Mouse (Mus musculus): ENCODE measurements at regions not wholly inside any gene's neighbourhood (a gene's known extent, or its start where the extent isn't known, plus 50 kb on each side); places are given as distances from the start of the nearest gene placed in this dataset.

GRCm38 (mm10) chr4:67932481-67932880 lies 1021.7 kb downstream of the Brinp1 start:
- 79% methylated on average over 2 of the region's 2 CpGs for WGBS
- H3K4me2 ChIP-seq, result no peak overlapping the region
- H3K27ac ChIP-seq, result no peak overlapping the region
- no peak overlapping the region for H3K9ac ChIP-seq
- H3K36me3 ChIP-seq, result no peaks in the 10 kb centered on the region
- no peaks in the 10 kb centered on the region for H3K4me1 ChIP-seq
- H3K27me3 ChIP-seq, result no peaks in the 10 kb centered on the region
- H3K4me3 ChIP-seq, result no peak overlapping the region
- H3K9me3 ChIP-seq, result no peaks in the 10 kb centered on the region
- ATAC-seq (ENCODE audit: insufficient number of reproducible peaks, low FRiP score, low TSS enrichment, low read depth), result no peak

GRCm38 (mm10) chr4:67899109-67899508 lies 1055.1 kb downstream of the Brinp1 start:
- H3K36me3 ChIP-seq, result no peaks in the 10 kb centered on the region
- 82% methylated on average over 1 of the region's 1 CpGs for WGBS
- no peaks in the 10 kb centered on the region for H3K27me3 ChIP-seq
- H3K9me3 ChIP-seq, result no peaks in the 10 kb centered on the region
- ATAC-seq (ENCODE audit: insufficient number of reproducible peaks, low FRiP score, low TSS enrichment, low read depth), result no peak
- no peak overlapping the region for H3K4me2 ChIP-seq
- no peaks in the 10 kb centered on the region for H3K4me1 ChIP-seq
- H3K27ac ChIP-seq, result no peak overlapping the region
- no peak overlapping the region for H3K4me3 ChIP-seq
- no peak overlapping the region for H3K9ac ChIP-seq

GRCm38 (mm10) chr4:67891946-67892575 lies 1062.1 kb downstream of the Brinp1 start:
- no peaks in the 10 kb centered on the region for H3K4me1 ChIP-seq

GRCm38 (mm10) chr4:67887954-67888353 lies 1060.6 kb downstream of the Tlr4 start:
- no peak for ATAC-seq (ENCODE audit: insufficient number of reproducible peaks, low FRiP score, low TSS enrichment, low read depth)

More at GRCm38 (mm10) chr4:67891946-67892575, 1062.1 kb downstream of the Brinp1 start:
- ATAC-seq (ENCODE audit: insufficient number of reproducible peaks, low FRiP score, low TSS enrichment, low read depth), result no peak
- WGBS, result 70% methylated on average over 1 of the region's 1 CpGs
- H3K36me3 ChIP-seq, result no peaks in the 10 kb centered on the region
- no peak overlapping the region for H3K27ac ChIP-seq
- H3K9ac ChIP-seq, result no peak overlapping the region
- no peak overlapping the region for H3K4me3 ChIP-seq
- no peaks in the 10 kb centered on the region for H3K27me3 ChIP-seq
- no peak overlapping the region for H3K4me2 ChIP-seq
- H3K9me3 ChIP-seq, result no peaks in the 10 kb centered on the region

GRCm38 (mm10) chr4:67885204-67885603 lies 1057.8 kb downstream of the Tlr4 start:
- H3K4me1 ChIP-seq, result no peaks in the 10 kb centered on the region
- H3K36me3 ChIP-seq, result no peaks in the 10 kb centered on the region
- no peak for ATAC-seq (ENCODE audit: insufficient number of reproducible peaks, low FRiP score, low TSS enrichment, low read depth)
- H3K4me2 ChIP-seq, result no peak overlapping the region
- H3K9ac ChIP-seq, result no peak overlapping the region
- no peaks in the 10 kb centered on the region for H3K27me3 ChIP-seq
- H3K4me3 ChIP-seq, result no peak overlapping the region
- H3K9me3 ChIP-seq, result no peaks in the 10 kb centered on the region
- no peak overlapping the region for H3K27ac ChIP-seq

More at GRCm38 (mm10) chr4:67887954-67888353, 1060.6 kb downstream of the Tlr4 start:
- H3K9ac ChIP-seq, result no peak overlapping the region
- no peaks in the 10 kb centered on the region for H3K9me3 ChIP-seq
- H3K4me3 ChIP-seq, result no peak overlapping the region
- no peaks in the 10 kb centered on the region for H3K27me3 ChIP-seq
- no peak overlapping the region for H3K27ac ChIP-seq
- no peaks in the 10 kb centered on the region for H3K4me1 ChIP-seq
- no peaks in the 10 kb centered on the region for H3K36me3 ChIP-seq
- no peak overlapping the region for H3K4me2 ChIP-seq

GRCm38 (mm10) chr4:67862218-67862617 lies 1034.8 kb downstream of the Tlr4 start:
- WGBS, result 72% methylated on average over 2 of the region's 2 CpGs
- no peak overlapping the region for H3K4me2 ChIP-seq

GRCm38 (mm10) chr4:67861801-67862200 lies 1034.4 kb downstream of the Tlr4 start:
- Histone ChIP-seq H3K36me3 (no peaks in the 10 kb centered on the region), H3K9ac (no peak overlapping the region), H3K4me2 (no peak overlapping the region), H3K27me3 (no peaks in the 10 kb centered on the region), H3K4me1 (no peaks in the 10 kb centered on the region), H3K4me3 (no peak overlapping the region), H3K9me3 (no peaks in the 10 kb centered on the region), H3K27ac (no peak overlapping the region)
- WGBS, result 75% methylated on average over 1 of the region's 1 CpGs
- no peak for ATAC-seq (ENCODE audit: insufficient number of reproducible peaks, low FRiP score, low TSS enrichment, low read depth)

More at GRCm38 (mm10) chr4:67862218-67862617, 1034.8 kb downstream of the Tlr4 start:
- Histone ChIP-seq H3K9me3 (no peaks in the 10 kb centered on the region), H3K27me3 (no peaks in the 10 kb centered on the region), H3K4me1 (no peaks in the 10 kb centered on the region), H3K27ac (no peak overlapping the region), H3K9ac (no peak overlapping the region), H3K36me3 (no peaks in the 10 kb centered on the region), H3K4me3 (no peak overlapping the region)
- ATAC-seq (ENCODE audit: insufficient number of reproducible peaks, low FRiP score, low TSS enrichment, low read depth), result no peak

- no peak overlapping the region for H3K4me2 ChIP-seq
- no peak overlapping the region for H3K27ac ChIP-seq
- no peaks in the 10 kb centered on the region for H3K4me1 ChIP-seq
- no peak for ATAC-seq (ENCODE audit: insufficient number of reproducible peaks, low FRiP score, low TSS enrichment, low read depth)
- 67% methylated on average over 4 of the region's 4 CpGs for WGBS
- no peak overlapping the region for H3K4me3 ChIP-seq
- no peak overlapping the region for H3K9ac ChIP-seq
- H3K9me3 ChIP-seq, result no peaks in the 10 kb centered on the region
- H3K27me3 ChIP-seq, result no peaks in the 10 kb centered on the region
- no peaks in the 10 kb centered on the region for H3K36me3 ChIP-seq
Observed at GRCm38 (mm10) chr4:67853001-67853400, 1025.6 kb downstream of the Tlr4 start.

- no peak overlapping the region for H3K4me3 ChIP-seq
- H3K27ac ChIP-seq, result no peak overlapping the region
- no peaks in the 10 kb centered on the region for H3K36me3 ChIP-seq
- no peaks in the 10 kb centered on the region for H3K4me1 ChIP-seq
- ATAC-seq (ENCODE audit: insufficient number of reproducible peaks, low FRiP score, low TSS enrichment, low read depth), result no peak
- WGBS, result 69% methylated on average over 4 of the region's 4 CpGs
- H3K9me3 ChIP-seq, result no peaks in the 10 kb centered on the region
- H3K4me2 ChIP-seq, result no peak overlapping the region
- H3K9ac ChIP-seq, result no peak overlapping the region
- no peaks in the 10 kb centered on the region for H3K27me3 ChIP-seq
Observed at GRCm38 (mm10) chr4:67833397-67833796, 1006.0 kb downstream of the Tlr4 start.

GRCm38 (mm10) chr4:67825484-67825883 lies 998.1 kb downstream of the Tlr4 start:
- no peak overlapping the region for H3K4me2 ChIP-seq
- H3K9ac ChIP-seq, result no peak overlapping the region
- H3K36me3 ChIP-seq, result no peaks in the 10 kb centered on the region
- WGBS, result 41% methylated on average over 1 of the region's 1 CpGs
- no peak overlapping the region for H3K27ac ChIP-seq
- no peaks in the 10 kb centered on the region for H3K27me3 ChIP-seq
- H3K4me3 ChIP-seq, result no peak overlapping the region
- no peaks in the 10 kb centered on the region for H3K9me3 ChIP-seq
- no peak for ATAC-seq (ENCODE audit: insufficient number of reproducible peaks, low FRiP score, low TSS enrichment, low read depth)
- H3K4me1 ChIP-seq, result no peaks in the 10 kb centered on the region

GRCm38 (mm10) chr4:67796050-67796449 lies 968.7 kb downstream of the Tlr4 start:
- ATAC-seq (ENCODE audit: insufficient number of reproducible peaks, low FRiP score, low TSS enrichment, low read depth), result no peak
- no peak overlapping the region for H3K9ac ChIP-seq
- no peak overlapping the region for H3K4me2 ChIP-seq
- 57% methylated on average over 1 of the region's 1 CpGs for WGBS
- no peak overlapping the region for H3K27ac ChIP-seq
- no peaks in the 10 kb centered on the region for H3K4me1 ChIP-seq
- no peaks in the 10 kb centered on the region for H3K27me3 ChIP-seq
- no peak overlapping the region for H3K4me3 ChIP-seq
- no peaks in the 10 kb centered on the region for H3K36me3 ChIP-seq
- H3K9me3 ChIP-seq, result no peaks in the 10 kb centered on the region
